Mouse (Mus musculus) midbrain, embryonic 12.5 days (tissue): ENCODE results near the gene Spats2. TPM values are rescaled to one million over a fixed set of nuclear protein-coding genes. Genes with fewer than 3 reads are reported as not detected.
A peak's percentile ranks its signal among the peaks of the same experiment; 100 is the strongest.

ENCODE experiments used
- ATAC-seq: fragments of 200-750 bp; cut with Nextera tagmentation; 2 replicates; pipeline ENCODE4 v1.8.0; 2017; ENCODE audit warnings: low read depth, moderate TSS enrichment, moderate library complexity; ENCODE audit not compliant: low FRiP score
- H3K27ac ChIP-seq: fragments of 300-500 bp; sonication (generic); replicated peaks from 2 replicates; pipeline ENCODE4 v1.5.1; 2016; ENCODE audit warnings: mild to moderate bottlenecking
- H3K27me3 ChIP-seq: fragments of 300-500 bp; sonication (generic); 2 replicates; pipeline ENCODE4 v1.6.1; 2016; ENCODE audit warnings: mild to moderate bottlenecking
- H3K36me3 ChIP-seq: fragments of 300-500 bp; sonication (generic); 2 replicates; pipeline ENCODE4 v1.6.1; 2016
- H3K4me1 ChIP-seq: fragments of 300-500 bp; sonication (generic); 2 replicates; pipeline ENCODE4 v1.6.1; 2016
- H3K4me2 ChIP-seq: fragments of 300-500 bp; sonication (generic); replicated peaks from 2 replicates; pipeline ENCODE4 v1.6.1; 2016; ENCODE audit warnings: mild to moderate bottlenecking, moderate library complexity
- H3K4me3 ChIP-seq: fragments of 300-500 bp; sonication (generic); 2 replicates; pipeline ENCODE4 v1.5.1; 2016; ENCODE audit warnings: mild to moderate bottlenecking
- H3K9ac ChIP-seq: fragments of 300-500 bp; sonication (generic); replicated peaks from 2 replicates; pipeline ENCODE4 v1.6.1; 2016; ENCODE audit warnings: mild to moderate bottlenecking, moderate library complexity
- H3K9me3 ChIP-seq: fragments of 300-500 bp; sonication (generic); 2 replicates; pipeline ENCODE4 v1.6.1; 2016; ENCODE audit warnings: mild to moderate bottlenecking
- WGBS: fragments of 180-500 bp; shearing (Covaris S2); methylation state at CpG from one replicate; pipeline ENCODE4 v1.1.7; 2016; 5-methylcytosine and 5-hydroxymethylcytosine counted together
- microRNA-seq: library from miRNA; unstranded; fragments of <30 nt; microRNA quantifications from one replicate; pipeline ENCODE4, GENCODE M21; 2017
- polyA plus RNA-seq: library from polyadenylated mRNA; unstranded; fragments of >200 nt; fragmentation: Nextera tagmentation; extraction: Ambion mirVana; gene quantifications from 2 replicates; pipeline ENCODE4 v1.2.1, GENCODE M21; 2016

The Spats2 gene
- polyA plus RNA-seq, 1 experiment from 2014 or later, result 65.3 TPM

DNA sequence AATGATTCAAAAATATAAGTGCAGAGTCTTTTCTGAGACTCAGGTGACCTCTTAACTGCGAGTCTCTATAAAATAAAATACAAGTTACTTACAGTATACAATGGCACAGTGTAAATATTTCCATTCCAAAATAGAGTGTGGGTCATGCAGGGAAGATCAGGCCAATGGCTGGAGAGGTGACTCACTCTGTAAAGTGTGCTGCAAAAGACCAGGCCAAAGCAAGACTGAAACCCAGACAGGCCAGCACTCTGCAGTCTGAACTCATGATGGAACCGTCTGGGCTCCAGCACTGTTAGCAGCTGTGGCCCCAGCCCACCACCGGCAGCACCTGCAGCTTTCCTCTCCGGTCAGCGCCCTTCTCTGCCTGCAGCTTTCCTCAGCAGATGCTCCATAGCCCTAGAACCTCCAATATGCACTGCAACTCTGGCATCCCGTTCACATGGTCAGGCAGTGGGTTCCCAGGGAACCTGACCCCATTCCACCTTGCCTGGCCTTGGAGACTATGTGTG is 129.6 kb downstream of the Spats2 start:
- Histone ChIP-seq H3K4me2 (no peak overlapping the region), H3K9ac (no peak overlapping the region), H3K4me1 (peaks cover 25% of the 10 kb centered on the region), H3K9me3 (no peaks in the 10 kb centered on the region), H3K27ac (no peak overlapping the region), H3K27me3 (peaks cover 5% of the 10 kb centered on the region), H3K4me3 (no peak overlapping the region), H3K36me3 (no peaks in the 10 kb centered on the region)
- 87% methylated on average over 6 of the region's 6 CpGs for WGBS
- ATAC-seq, result no peak

GRCm38 (mm10) chr15:99259167-99259729 is 133.5 kb downstream of the Spats2 start:
- H3K4me2 ChIP-seq, result peak overlapping the region; percentile 26
- no peak overlapping the region for H3K9ac ChIP-seq
- peaks cover 7% of the 10 kb centered on the region; the same call in 1 of the 2 replicates for H3K4me1 ChIP-seq
- H3K27ac ChIP-seq, result no peak overlapping the region; the same call in 1 of the 2 replicates
- ATAC-seq, result peak; percentile 54; the same call in 1 of the 2 replicates
- WGBS, result 68% methylated on average over 8 of the region's 8 CpGs
- peaks cover 5% of the 10 kb centered on the region for H3K27me3 ChIP-seq
- H3K4me3 ChIP-seq, result no peak overlapping the region
- H3K36me3 ChIP-seq, result no peaks in the 10 kb centered on the region
- H3K9me3 ChIP-seq, result no peaks in the 10 kb centered on the region

GRCm38 (mm10) chr15:99259730-99260252 is 134.1 kb downstream of the Spats2 start:
- Histone ChIP-seq H3K27me3 (peaks cover 5% of the 10 kb centered on the region), H3K4me1 (peaks cover 7% of the 10 kb centered on the region; the same call in 1 of the 2 replicates), H3K4me2 (peak overlapping the region; percentile 45), H3K4me3 (peak overlapping the region; percentile 17; the same call in 1 of the 2 replicates), H3K9me3 (no peaks in the 10 kb centered on the region), H3K36me3 (no peaks in the 10 kb centered on the region), H3K9ac (no peak overlapping the region), H3K27ac (peak overlapping the region; percentile 6; the same call in 1 of the 2 replicates)
- WGBS, result under 1% methylated on average over 8 of the region's 10 CpGs
- ATAC-seq, result peak; percentile 60; the same call in 1 of the 2 replicates

DNA sequence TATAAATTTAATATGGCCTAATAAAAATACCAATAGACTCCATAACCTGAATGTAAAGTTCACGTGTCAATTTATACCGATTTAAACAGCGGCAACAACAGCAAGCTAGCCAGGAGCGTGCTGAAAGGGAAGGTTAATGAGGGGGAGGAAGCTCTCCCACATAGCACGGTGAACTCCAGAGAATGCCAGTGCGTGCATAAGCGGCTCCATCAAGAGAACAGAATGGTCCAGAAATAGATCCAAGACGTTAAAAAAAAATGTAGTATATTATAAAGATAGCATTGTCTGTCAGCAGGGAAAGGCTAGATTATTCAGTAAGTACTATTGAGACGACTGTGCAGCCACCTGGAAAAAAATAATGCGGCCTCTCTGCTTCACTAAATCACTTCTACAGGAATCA is 137.0 kb downstream of the Spats2 start:
- no peaks in the 10 kb centered on the region for H3K27me3 ChIP-seq
- no peak overlapping the region for H3K4me3 ChIP-seq
- H3K9me3 ChIP-seq, result no peaks in the 10 kb centered on the region
- peaks cover 7% of the 10 kb centered on the region; the same call in 1 of the 2 replicates for H3K4me1 ChIP-seq
- H3K27ac ChIP-seq, result no peak overlapping the region
- ATAC-seq, result no peak
- H3K36me3 ChIP-seq, result no peaks in the 10 kb centered on the region
- WGBS, result 67% methylated on average over 10 of the region's 10 CpGs
- no peak overlapping the region for H3K9ac ChIP-seq
- no peak overlapping the region for H3K4me2 ChIP-seq

Small RNA genes within 50 kb of the gene (microRNA-seq; reads per million reads assigned to microRNA genes)
- 0.93 reads per million for gene Mir6960

Other genes with a start within 250 kb of the Spats2 start
- 20.1 and 22.9 TPM in 2 replicates for gene Rhebl1, start 231.4 kb upstream of the Spats2 start, polyA plus RNA-seq
- gene Dhh, start 227.4 kb upstream of the Spats2 start, polyA plus RNA-seq, result 0.56 and 0.66 TPM in 2 replicates
- 37.1 and 40.7 TPM in 2 replicates for gene Lmbr1l, start 207.7 kb upstream of the Spats2 start, polyA plus RNA-seq
- 1,566 and 1,635 TPM in 2 replicates for gene Tuba1b, start 191.4 kb upstream of the Spats2 start, polyA plus RNA-seq
- gene Gm49450, start 172.4 kb upstream of the Spats2 start, polyA plus RNA-seq, result not detected in 2 replicates
- 9,394 and 9,642 TPM in 2 replicates for gene Tuba1a, start 172.2 kb upstream of the Spats2 start, polyA plus RNA-seq
- 73.7 and 79.3 TPM in 2 replicates for gene Tuba1c, start 96.0 kb upstream of the Spats2 start, polyA plus RNA-seq
- 5.4 and 8.1 TPM in 2 replicates for gene Prph, start 70.7 kb upstream of the Spats2 start, polyA plus RNA-seq
- gene Troap, start 51.3 kb upstream of the Spats2 start, polyA plus RNA-seq, result 33.2 and 38.3 TPM in 2 replicates
- gene C1ql4, start 38.1 kb upstream of the Spats2 start, polyA plus RNA-seq, result 18.2 and 19.9 TPM in 2 replicates
- 1.9 and 2.2 TPM in 2 replicates for gene Dnajc22, start 32.7 kb upstream of the Spats2 start, polyA plus RNA-seq
- 0.16 and 0.23 TPM in 2 replicates for gene Kcnh3, start 98.9 kb downstream of the Spats2 start, polyA plus RNA-seq
- gene Mcrs1, start 126.0 kb downstream of the Spats2 start, polyA plus RNA-seq, result 196 and 202 TPM in 2 replicates
- 75.9 and 78.1 TPM in 2 replicates for gene Prpf40b, start 169.2 kb downstream of the Spats2 start, polyA plus RNA-seq
- gene Fam186b, start 170.0 kb downstream of the Spats2 start, polyA plus RNA-seq, result 0.22 and 0.26 TPM in 2 replicates
- gene Fmnl3, start 244.6 kb downstream of the Spats2 start, polyA plus RNA-seq, result 15.1 and 16.4 TPM in 2 replicates